ENCODE assay signal across 15 mouse cellular contexts in genomic region chr9:115045087-115045800, GRCm38 (mm10).
DNase-seq lines count a peak whose midpoint lies in the region; ATAC-seq and TF ChIP-seq lines count a peak whose summit lies in the region.
"Had no signal": no experiment of that assay in that cellular context is flagged by ENCODE, and none has a peak within 500 bp of the region (broad histone marks: within the 10 kb centered on the region; RNA-seq: fewer than 3 reads in every experiment).

No protein-coding gene starts in this region.

- no peak for TF ChIP-seq CTCF in midbrain, postnatal 0 days (IDR thresholded peaks at IDR 0.05)

- intact Hi-C loops in gastrocnemius, postnatal 14 days (cut with DNase I; ENCODE audit: low total_unique reads), result no loop called here
- intact Hi-C loops in gastrocnemius, postnatal 36 days (cut with DNase I), result no loop called here

- 74% methylated on average over 16 of the region's 16 CpGs for WGBS in midbrain, embryonic 13.5 days
- 72% methylated on average over 16 of the region's 16 CpGs for WGBS in midbrain, embryonic 16.5 days
- 67% methylated on average over 16 of the region's 16 CpGs for WGBS in midbrain, postnatal 0 days

- H3K4me3 ChIP-seq in midbrain, embryonic 13.5 days (replicated peaks), result no peak overlapping the region
- H3K4me3 ChIP-seq in midbrain, embryonic 16.5 days (ENCODE audit: low read depth, low read length), result no peak overlapping the region
- H3K4me3 ChIP-seq in midbrain, postnatal 0 days (ENCODE audit: low read depth, low read length), result no peak overlapping the region
- H3K4me3 ChIP-seq: limb, embryonic 12.5 days had no signal

- peak; percentile 39 for DNase-seq in gastrocnemius, postnatal 14 days
- DNase-seq in gastrocnemius, postnatal 36 days, result no peak
- DNase-seq in cerebellum, adult 9-10 months, result peak; percentile 49
- peak; percentile 52 for DNase-seq in midbrain, postnatal 0 days (ENCODE audit: low spot score)
- DNase-seq in Muller cell, postnatal 12 days (ENCODE audit: inconsistent ontology term), result no peak
- DNase-seq: adrenal gland, postnatal 25 days; embryo, embryonic 11 days; lung, adult 2 months; thymus, adult 18-20 months had no signal

- H3K4me2 ChIP-seq in midbrain, embryonic 13.5 days (replicated peaks), result no peak overlapping the region
- no peak overlapping the region for H3K4me2 ChIP-seq in midbrain, embryonic 16.5 days (ENCODE audit: low read length)
- no peak overlapping the region for H3K4me2 ChIP-seq in midbrain, postnatal 0 days (ENCODE audit: low read depth, low read length, poor library complexity, severe bottlenecking)
- H3K4me2 ChIP-seq: heart, embryonic 11.5 days; limb, embryonic 12.5 days had no signal

- H3K27me3 ChIP-seq in midbrain, embryonic 13.5 days, result no peaks in the 10 kb centered on the region
- no peaks in the 10 kb centered on the region for H3K27me3 ChIP-seq in midbrain, embryonic 16.5 days (ENCODE audit: control insufficient read depth, insufficient read depth, low read depth, low read length)
- no peaks in the 10 kb centered on the region for H3K27me3 ChIP-seq in midbrain, postnatal 0 days (ENCODE audit: insufficient read depth, low read length)
- H3K27me3 ChIP-seq: limb, embryonic 12.5 days; Patski had no signal

- H3K4me1 ChIP-seq in midbrain, embryonic 13.5 days (replicated peaks), result peaks cover 21% of the 10 kb centered on the region
- no peaks in the 10 kb centered on the region; the same call in 1 of the 2 replicates for H3K4me1 ChIP-seq in midbrain, embryonic 16.5 days (ENCODE audit: control insufficient read depth, insufficient read depth, low read length)
- no peaks in the 10 kb centered on the region for H3K4me1 ChIP-seq in midbrain, postnatal 0 days (ENCODE audit: insufficient read depth, low read length)

- H3K9me3 ChIP-seq in midbrain, embryonic 13.5 days, result no peaks in the 10 kb centered on the region
- no peaks in the 10 kb centered on the region for H3K9me3 ChIP-seq in midbrain, embryonic 16.5 days (replicated peaks; ENCODE audit: control insufficient read depth, low read length, poor library complexity, severe bottlenecking)
- no peaks in the 10 kb centered on the region for H3K9me3 ChIP-seq in midbrain, postnatal 0 days (ENCODE audit: low read length)
- H3K9me3 ChIP-seq: limb, embryonic 12.5 days had no signal

- ATAC-seq in midbrain, embryonic 13.5 days, result peak; percentile 16; the same call in 1 of the 2 replicates
- no peak for ATAC-seq in midbrain, embryonic 16.5 days
- ATAC-seq in midbrain, postnatal 0 days (ENCODE audit: low FRiP score), result no peak
- no peak for ATAC-seq in CD4-positive, CD25-positive, alpha-beta regulatory T cell, adult 4 months
- ATAC-seq: Patski had no signal

- H3K9ac ChIP-seq in midbrain, embryonic 13.5 days (replicated peaks), result no peak overlapping the region
- H3K9ac ChIP-seq in midbrain, embryonic 16.5 days (ENCODE audit: low read depth, low read length), result no peak overlapping the region
- H3K9ac ChIP-seq in midbrain, postnatal 0 days (replicated peaks; ENCODE audit: low read length, poor library complexity, severe bottlenecking), result no peak overlapping the region
- H3K9ac ChIP-seq: limb, embryonic 12.5 days had no signal

- H3K36me3 ChIP-seq in midbrain, embryonic 13.5 days, result no peaks in the 10 kb centered on the region
- no peaks in the 10 kb centered on the region for H3K36me3 ChIP-seq in midbrain, embryonic 16.5 days (ENCODE audit: control insufficient read depth, insufficient read depth, low read length)
- no peaks in the 10 kb centered on the region for H3K36me3 ChIP-seq in midbrain, postnatal 0 days (ENCODE audit: insufficient read depth, low read length)
- H3K36me3 ChIP-seq: limb, embryonic 12.5 days had no signal

- H3K27ac ChIP-seq in midbrain, embryonic 13.5 days, result no peak overlapping the region
- H3K27ac ChIP-seq in midbrain, embryonic 16.5 days (ENCODE audit: low read length), result no peak overlapping the region
- H3K27ac ChIP-seq in midbrain, postnatal 0 days (ENCODE audit: low read depth, low read length), result no peak overlapping the region
- H3K27ac ChIP-seq: limb, embryonic 12.5 days had no signal

Comparison
In these comparisons a context has a peak if more than half of its experiments do, and no peak if none do; other contexts are left out.
1. DNase-seq: peak in gastrocnemius, postnatal 14 days (single experiment), cerebellum, adult 9-10 months (single experiment) and midbrain, postnatal 0 days (single experiment); none in gastrocnemius, postnatal 36 days (0 of 2) and Muller cell, postnatal 12 days (single experiment).